Mouse (Mus musculus) left cerebral cortex, adult 11 months (tissue): ENCODE results near the gene Fbxl17.

Experiments
- DNase-seq: peaks from one replicate; pipeline ENCODE4 v3.0.0; 2022; ENCODE audit warnings: low spot score

The Fbxl17 gene

DNA sequence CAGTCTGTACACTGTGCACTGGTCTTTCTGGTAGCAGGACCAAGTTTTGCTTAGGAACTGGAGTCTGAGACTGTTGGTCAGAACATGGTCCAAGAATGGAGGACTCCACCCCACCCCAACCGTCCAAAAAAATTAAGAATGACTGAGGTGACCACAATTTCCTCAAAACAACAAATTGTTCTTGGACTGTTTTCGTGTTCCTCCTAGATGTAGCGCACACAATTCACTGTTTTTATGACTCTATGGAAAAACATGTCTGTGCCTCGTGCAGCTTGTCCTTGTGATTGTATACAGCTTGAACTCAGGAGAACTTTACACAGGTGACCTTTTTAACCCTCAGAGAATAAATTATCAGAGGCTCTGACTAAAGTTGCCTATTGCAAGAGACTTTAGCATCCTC lies 220.7 kb downstream of the Fbxl17 start:
- DNase-seq: no peak

GRCm38 (mm10) chr17:63273353-63273752 lies 226.5 kb downstream of the Fbxl17 start:
- no peak for DNase-seq

DNA sequence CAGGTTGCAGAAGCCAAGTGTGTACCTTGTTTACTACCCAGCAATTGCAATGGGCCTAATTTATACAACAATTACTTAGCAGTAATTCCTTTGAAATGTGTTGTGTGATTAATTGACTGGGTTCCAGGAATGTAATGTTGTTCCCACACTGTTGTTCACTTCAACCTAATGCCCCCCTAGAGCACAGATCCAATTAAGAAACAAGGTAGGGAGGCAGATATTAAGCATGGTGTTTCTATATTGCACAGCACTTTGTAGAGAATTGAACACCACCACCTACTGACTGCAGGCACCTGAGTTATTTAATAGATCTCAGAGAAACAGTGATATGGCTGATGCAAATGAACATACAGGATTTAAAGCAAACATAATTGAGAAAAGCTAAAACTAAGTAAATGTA lies 226.9 kb downstream of the Fbxl17 start:
- no peak for DNase-seq

DNA sequence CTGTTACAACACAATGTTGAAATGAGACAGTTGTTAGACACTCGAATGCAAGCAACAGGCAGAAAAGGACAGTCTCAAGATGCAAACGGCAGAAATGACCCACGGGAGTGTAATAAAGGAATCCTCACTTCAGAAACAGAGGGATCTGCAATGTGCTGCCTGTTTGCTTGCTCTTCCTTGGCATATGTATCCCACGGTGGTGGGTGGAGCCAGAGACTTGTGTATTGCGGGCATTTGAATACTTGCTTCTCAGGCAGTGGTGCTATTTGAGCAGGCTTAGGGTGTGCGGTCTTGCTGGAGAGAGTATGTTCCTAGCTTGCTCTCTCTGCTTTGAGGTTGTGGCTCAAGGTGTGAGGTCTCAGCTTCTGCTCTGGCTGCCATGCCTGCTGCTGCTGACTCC lies 228.8 kb downstream of the Fbxl17 start:
- DNase-seq: no peak

GRCm38 (mm10) chr17:63270513-63270912 lies 229.3 kb downstream of the Fbxl17 start:
- no peak for DNase-seq

- no peak for DNase-seq
Observed at GRCm38 (mm10) chr17:63262674-63263073, 237.1 kb downstream of the Fbxl17 start.

DNA sequence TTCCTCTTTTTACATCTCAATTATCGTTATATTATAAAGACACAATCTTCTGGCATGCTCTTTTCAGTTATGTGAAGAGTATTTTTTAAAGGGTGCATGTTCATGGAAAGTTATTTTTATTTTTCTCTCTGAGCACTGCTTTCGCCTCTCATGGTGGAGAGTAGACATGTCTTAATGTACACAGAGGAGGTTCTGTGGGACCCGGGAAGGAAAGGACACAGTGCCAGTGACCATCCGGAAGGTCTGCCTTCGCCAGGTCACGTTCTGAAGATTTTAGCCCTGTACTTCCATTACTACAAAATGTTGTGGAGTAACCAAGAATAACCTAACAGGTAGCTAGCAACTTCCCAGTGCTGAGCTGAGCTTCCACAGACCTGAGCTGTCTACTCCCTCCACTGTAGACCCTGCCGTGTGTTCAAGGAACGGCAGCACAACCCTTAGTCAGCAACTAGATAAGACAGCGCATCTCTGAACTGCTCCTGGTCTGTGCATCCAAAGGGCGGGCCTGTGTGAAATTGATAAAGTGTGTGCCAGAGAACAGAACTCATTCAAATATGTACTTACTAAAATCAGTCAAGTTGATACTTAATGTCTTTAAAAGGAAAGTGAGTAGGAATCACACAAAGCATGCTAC lies 238.2 kb downstream of the Fbxl17 start:
- no peak for DNase-seq

DNA sequence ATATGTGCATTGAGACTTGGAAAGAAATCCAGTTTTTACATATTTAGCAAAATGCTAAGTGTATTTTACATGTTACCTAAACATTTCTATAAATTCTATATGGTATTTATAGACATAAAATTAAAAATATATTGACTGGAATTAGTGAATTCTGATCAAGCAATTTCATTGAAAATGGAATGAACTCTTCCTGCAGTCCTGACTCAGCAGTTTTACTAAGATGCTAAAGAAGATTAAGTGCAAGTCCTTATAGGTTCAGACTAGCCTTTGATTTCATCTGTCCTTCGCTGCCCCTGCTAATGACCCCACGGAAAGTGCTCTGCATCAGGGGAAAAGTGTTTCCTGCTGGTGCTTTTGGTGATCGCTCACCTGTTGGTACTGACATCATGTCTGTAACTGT lies 240.7 kb downstream of the Fbxl17 start:
- DNase-seq: no peak

DNA sequence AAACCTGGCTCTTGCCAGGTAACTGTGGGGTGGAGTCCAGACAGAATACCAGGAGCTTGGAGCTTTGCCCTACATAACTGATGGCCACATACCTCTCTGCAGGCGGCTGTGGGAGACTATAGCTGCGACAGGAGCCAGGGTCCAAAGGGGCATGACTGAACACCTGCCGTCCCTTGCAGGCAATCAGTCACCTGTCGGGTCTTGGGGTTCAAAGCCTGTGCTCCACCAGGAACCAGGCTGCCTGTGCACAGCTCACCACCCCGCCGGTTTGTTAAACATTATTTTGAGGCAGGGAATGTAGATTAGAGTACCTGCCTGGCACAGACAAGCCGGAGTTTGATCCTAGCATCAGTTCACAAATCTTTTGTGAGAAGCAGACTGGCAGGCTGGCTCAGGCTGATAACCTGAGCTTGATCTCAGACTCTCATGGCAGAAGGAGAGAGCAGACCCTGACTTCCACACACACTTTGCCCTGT lies 253.6 kb downstream of the Fbxl17 start:
- no peak for DNase-seq

DNA sequence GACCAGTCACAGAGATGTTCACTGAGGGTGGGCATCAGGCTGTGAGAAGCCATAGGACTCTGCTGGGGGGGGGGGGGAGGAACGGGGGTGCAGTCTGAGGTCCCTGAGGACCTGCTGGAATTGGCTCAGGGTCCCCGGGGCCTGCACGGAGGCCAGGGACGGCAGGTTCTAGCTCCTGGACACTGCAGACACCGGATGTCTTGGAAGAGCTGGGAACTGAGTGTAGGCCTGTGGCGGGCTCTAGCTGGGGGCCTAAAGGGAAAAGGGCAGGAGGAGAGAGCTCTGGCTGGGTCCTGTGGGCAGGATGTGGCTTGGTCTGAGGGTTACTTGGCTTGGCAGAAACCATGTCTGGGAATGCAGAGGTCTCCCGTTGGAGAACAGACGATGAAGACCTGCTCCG lies 254.3 kb downstream of the Fbxl17 start:
- no peak for DNase-seq

- no peak for DNase-seq
Observed at GRCm38 (mm10) chr17:63242761-63243160, 257.1 kb downstream of the Fbxl17 start.

GRCm38 (mm10) chr17:63240731-63241106 lies 259.1 kb downstream of the Fbxl17 start:
- no peak for DNase-seq

DNA sequence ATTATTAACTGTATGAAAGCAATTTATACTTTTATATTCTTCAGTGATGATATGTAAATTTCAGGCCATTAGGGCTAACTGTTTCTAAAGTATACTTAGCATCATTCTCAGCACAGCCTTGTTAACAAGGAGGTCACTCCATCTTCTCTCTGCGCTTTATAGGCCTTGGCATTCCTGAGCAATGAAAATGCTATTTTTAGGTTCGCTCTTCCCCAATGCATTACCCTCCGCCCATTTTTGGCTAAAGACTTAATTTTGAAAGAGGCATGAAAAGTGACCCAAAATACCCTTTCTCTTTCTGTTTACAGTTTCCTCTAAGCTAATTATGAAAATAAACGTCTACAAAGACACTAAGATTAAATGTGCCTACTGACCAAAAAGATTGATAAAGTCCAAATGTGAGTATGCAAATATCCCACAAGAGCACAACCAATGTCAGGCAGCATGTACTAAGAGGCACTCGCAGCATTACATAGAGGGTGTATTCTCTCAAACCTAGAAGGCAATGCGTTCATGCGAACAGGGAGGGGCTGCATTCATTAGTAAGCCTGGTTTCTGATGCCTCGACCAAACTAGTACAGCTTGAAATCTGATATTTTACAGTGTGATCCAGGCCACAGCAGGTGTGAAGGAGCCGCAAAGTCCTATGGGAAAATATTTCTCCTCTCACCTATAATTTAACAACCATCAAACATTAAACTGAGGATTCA lies 259.6 kb downstream of the Fbxl17 start:
- no peak for DNase-seq

DNA sequence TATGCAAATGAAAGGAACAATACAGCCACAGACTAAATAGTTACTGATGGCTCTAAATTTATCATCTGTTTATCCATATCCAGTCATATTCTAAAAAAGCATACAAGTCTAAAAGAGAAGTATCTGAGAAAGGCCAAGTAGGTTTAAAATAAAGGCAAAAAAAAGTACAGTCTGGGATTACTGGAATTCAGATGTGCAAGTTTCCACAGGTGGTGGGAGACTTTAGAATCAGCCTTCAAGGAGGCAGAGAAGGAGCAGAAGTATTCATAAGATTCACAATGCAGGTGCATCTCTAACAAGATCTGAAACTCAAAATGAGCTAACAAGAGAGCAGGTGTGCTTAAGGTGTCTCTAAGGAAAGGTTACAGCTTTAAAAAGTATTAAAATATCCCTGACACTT lies 263.0 kb downstream of the Fbxl17 start:
- no peak for DNase-seq

- no peak for DNase-seq
Observed at GRCm38 (mm10) chr17:63236221-63236620, 263.6 kb downstream of the Fbxl17 start.

GRCm38 (mm10) chr17:63235821-63236220 lies 264.0 kb downstream of the Fbxl17 start:
- no peak for DNase-seq

- no peak for DNase-seq
Observed at GRCm38 (mm10) chr17:63229111-63229510, 270.7 kb downstream of the Fbxl17 start.

DNA sequence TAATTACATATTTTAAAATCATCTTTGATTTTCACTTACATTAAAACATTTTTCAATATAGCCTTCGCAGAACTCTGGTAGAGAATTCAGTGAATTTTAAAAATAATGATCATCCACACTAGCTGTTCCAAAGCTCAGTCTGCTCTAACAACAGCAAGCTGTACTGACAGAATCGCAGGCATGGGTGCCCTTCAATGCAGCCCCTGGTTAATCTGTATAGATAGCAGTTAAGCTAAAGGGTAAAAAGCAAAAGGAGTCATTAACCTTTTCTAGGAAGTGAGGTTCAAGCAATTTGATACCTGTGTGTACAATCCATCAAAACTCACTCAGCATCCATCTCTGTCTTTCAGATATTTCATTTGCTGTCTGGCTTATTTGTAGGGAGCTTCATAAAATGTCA lies 273.4 kb downstream of the Fbxl17 start:
- no peak for DNase-seq

DNA sequence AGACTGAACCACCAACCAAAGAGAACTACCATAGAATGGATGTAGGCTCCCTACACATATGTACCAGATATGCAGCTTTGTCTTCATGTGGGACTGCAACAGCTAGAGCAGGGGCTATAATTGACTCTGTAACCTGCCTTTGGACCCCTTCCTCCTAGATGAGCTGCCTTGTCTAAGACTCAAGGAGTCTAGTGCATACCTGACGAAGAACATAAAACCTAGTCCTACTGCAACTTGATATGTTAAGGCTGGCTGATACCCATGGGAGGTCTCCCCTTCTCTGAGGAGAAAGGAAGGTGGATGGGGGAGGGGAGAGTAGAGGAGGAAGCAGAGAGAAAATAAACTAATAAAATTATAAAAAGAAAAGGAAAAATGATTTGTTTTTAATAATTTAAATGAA lies 273.9 kb downstream of the Fbxl17 start:
- DNase-seq: no peak

- DNase-seq: no peak
Observed at GRCm38 (mm10) chr17:63223675-63224074, 276.1 kb downstream of the Fbxl17 start.

DNA sequence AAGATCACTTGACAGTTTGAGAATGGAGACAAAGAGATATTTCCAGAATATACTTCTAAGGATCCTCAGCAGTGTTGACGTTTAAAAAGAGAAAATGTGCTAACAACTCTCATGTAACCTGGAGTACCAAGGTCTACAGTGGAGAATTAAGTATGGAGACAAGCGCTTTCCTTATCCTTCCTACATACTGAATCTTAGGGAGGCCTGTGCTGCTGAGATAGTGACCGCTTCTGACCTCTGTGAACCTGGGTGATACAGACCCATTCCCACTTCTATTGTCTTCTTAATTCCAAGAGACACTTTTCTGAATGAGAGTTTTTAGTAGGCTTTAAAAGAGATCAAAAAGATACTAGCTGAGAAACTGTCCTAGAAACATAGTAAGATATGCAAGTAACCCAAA lies 278.2 kb downstream of the Fbxl17 start:
- no peak for DNase-seq

DNA sequence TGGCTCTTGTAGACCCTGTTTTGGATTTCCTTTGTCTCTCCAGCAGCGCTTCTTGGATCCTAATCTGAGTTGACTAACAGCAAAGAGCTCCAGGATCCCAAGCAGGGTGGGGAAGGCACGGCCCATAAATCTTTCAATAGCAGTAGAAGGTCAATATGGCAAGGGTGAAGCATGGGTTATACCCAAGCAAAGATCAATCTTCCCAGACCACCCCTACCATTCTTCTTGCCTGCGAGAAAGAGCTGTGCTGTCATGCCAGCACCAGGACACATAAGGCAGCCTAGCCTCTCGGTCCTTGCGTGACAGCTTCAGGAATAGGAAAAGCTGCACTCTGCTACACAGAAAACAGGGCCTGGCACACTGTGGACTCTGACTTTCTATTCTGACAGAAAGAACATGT lies 279.0 kb downstream of the Fbxl17 start:
- DNase-seq: no peak

- no peak for DNase-seq
Observed at GRCm38 (mm10) chr17:63217016-63217415, 282.8 kb downstream of the Fbxl17 start.

- DNase-seq: no peak
Observed at GRCm38 (mm10) chr17:63212018-63212417, 287.8 kb downstream of the Fbxl17 start.
